Mouse (Mus musculus): ENCODE data around the gene Ubap1. TPM values are rescaled to one million over a fixed set of nuclear protein-coding genes. Genes with fewer than 3 reads are reported as not detected.

Ubap1 gene
- polyA plus RNA-seq, 2 experiments, result 16.9 to 21.4 TPM

DNA sequence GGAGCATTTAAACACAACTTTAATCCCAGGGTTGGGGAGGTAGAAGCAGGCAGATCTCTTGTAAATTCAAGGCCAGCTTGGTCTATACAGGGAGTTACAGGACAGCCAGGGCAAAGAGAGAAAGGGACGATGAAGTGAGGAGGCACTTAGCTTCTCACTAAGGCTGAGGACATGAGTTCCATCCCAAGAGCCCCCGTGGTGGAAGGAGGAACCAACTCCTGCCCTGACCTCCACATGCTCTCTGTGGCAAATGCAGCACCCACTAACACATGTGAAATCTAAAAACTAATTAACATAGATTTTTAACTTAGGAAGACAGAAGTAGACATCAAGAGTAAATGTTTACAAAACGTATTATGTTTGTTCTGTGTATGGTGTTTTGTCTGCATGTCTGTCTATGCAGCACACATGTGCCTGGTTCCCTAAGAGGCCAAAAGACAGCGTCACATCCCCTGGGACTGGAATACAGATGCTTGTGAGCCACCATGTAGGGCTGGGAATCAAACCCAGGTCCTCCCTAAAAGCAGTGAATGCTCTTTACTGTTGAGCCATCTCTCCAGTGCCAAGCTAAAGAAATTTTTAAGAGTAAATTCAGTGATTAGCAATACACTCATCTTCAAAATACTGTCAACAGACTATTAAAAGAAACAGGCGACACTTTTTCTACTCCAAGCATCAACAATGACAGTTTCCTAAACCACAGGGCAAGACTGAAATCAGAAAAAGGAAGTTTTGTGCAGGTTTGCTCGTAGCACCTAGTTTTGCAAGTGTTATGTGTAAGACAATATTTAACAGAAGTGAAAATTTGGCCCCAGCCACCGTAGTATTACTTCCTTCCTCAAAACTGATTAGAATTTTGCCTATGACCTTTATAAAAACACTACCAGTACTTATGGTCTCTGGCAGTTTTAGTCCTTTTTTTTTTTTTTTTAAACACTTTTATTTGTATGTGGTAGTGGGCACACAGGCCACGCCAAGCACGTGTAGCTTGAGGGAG, 37.9 kb upstream of the Ubap1 start:
- 61% methylated on average over 9 of the region's 9 CpGs for WGBS (ENCODE audit: insufficient replicate concordance)
- H3K27me3 ChIP-seq (ENCODE audit: control insufficient read depth, insufficient read depth, low read length), result no peaks in the 10 kb centered on the region
- 0 out of 2 replicates have a peak overlapping the region, but pooled peaks have one; percentile 5 for H3K9ac ChIP-seq (replicated peaks)
- DNase-seq (ENCODE audit: low read depth in 3 of 3, low spot score in 3 of 3), result no peak
- no peak for ATAC-seq (ENCODE audit: insufficient read depth)
- peak overlapping the region in 1 of 2 experiments; percentile 20; a peak in 1 of 4 replicates for H3K4me3 ChIP-seq (ENCODE audit: insufficient read depth in 1 of 2, low read depth in 2 of 2, low read length in 2 of 2)
- H3K4me1 ChIP-seq (replicated peaks; ENCODE audit: control insufficient read depth in 2 of 2, insufficient read depth in 2 of 2, low read length in 1 of 2), result peaks cover 20 to 27% of the 10 kb centered on the region in 2 experiments
- no peak overlapping the region for H3K27ac ChIP-seq
- H3K36me3 ChIP-seq (replicated peaks; ENCODE audit: control insufficient read depth, insufficient read depth, low read depth), result peaks cover 62% of the 10 kb centered on the region
- no peak for TF ChIP-seq CTCF (IDR thresholded peaks at IDR 0.05; ENCODE audit: low read depth)
- no peak for TF ChIP-seq EP300 (IDR thresholded peaks at IDR 0.05; ENCODE audit: low read depth)
- H3K9me3 ChIP-seq (ENCODE audit: control insufficient read depth, low read length), result no peaks in the 10 kb centered on the region
- H3K4me2 ChIP-seq (ENCODE audit: low read depth), result peak overlapping the region; percentile 29

DNA sequence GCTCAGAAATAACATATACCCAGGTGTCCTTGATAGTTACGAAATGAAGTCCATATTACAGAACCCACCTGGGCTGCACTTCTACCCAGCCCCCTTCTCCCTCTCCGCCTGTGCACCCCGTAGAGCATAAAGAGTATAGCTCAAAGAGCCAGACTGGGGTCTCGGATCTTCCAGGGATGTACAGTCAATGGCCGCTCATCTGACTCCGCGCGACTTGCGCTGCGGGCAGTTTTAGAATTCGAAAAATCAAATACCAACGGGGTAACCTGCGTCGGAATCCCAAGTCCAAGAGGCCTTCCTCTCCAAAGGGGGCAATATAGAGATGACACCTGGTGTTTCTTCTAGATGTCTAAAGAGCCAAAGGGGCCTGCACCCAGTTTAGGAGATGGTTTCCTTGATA, 35.1 kb upstream of the Ubap1 start:
- Histone ChIP-seq H3K4me2 (ENCODE audit: low read depth) (peak overlapping the region; percentile 90), H3K9ac (replicated peaks) (peak overlapping the region; percentile 99), H3K9me3 (ENCODE audit: control insufficient read depth, low read length) (no peaks in the 10 kb centered on the region), H3K36me3 (replicated peaks; ENCODE audit: control insufficient read depth, insufficient read depth, low read depth) (peaks cover 43% of the 10 kb centered on the region), H3K27me3 (ENCODE audit: control insufficient read depth, insufficient read depth, low read length) (no peaks in the 10 kb centered on the region), H3K27ac (peak overlapping the region; percentile 94), H3K4me3 (ENCODE audit: insufficient read depth in 1 of 2, low read depth in 2 of 2, low read length in 2 of 2) (peak overlapping the region; percentile 72 to 92), H3K4me1 (replicated peaks; ENCODE audit: control insufficient read depth in 2 of 2, insufficient read depth in 2 of 2, low read length in 1 of 2) (peaks cover 22 to 24% of the 10 kb centered on the region in 2 experiments)
- DNase-seq (ENCODE audit: low read depth in 3 of 3, low spot score in 3 of 3), result no peak
- TF ChIP-seq CTCF (IDR thresholded peaks at IDR 0.05; ENCODE audit: low read depth) (no peak), EP300 (IDR thresholded peaks at IDR 0.05; ENCODE audit: low read depth) (no peak)
- 18% methylated on average over 14 of the region's 14 CpGs for WGBS (ENCODE audit: insufficient replicate concordance)
- peak; percentile 0; the same call in 1 of the 2 replicates for ATAC-seq (ENCODE audit: insufficient read depth)

DNA sequence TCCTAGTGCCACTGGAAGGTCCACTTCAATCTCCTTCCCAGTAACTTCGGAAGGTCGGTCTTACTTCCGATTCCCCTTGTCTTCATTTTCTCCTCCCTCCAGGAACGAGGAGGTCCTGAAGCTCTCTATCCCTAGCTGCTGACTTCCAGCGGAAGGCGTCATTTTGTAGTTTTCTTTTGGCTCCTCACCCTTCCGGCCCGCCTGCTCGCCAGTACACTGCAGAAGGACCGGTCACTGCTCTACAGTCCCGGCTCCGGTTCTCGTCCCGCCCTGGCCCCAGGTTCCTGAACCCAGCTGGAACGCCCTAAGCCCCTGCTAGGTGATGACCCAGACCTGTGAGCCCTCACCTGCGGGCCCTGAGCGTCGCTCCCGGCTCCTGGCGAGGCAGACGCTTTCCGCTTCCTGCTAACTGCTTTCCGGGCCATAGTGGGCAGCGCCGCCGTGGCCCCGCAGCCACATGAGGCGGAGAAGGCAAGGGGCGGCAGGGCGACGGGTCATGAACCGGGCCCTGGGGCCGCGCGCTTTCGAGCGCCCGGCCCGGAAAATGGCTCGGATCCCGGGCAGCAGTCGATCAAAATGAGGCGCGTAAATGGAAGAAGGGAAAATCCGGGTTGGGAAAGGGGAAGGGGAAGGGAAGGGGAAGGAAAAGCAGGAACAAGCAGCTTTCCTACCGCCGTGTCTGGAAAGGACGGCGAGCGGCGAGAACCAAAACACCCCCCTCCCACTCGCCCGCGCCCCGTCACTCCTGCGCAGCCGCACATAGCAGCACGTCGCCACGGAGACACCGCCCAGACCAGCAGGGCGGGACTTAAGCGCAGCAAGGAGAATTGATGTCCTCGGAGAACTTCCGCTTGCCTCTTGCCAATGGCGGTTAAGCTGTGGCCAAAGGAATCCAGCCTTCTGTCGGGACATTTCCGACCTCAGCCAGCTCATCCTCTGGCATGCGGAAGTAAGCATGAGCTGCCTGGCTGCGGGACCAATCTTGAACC, 34.4 kb upstream of the Ubap1 start, which contains the start of gene Dcaf12:
Dcaf12 (minus strand) TSS at position 749 of the 989 bp plus-strand sequence.
- Histone ChIP-seq H3K4me1 (replicated peaks; ENCODE audit: control insufficient read depth in 2 of 2, insufficient read depth in 2 of 2, low read length in 1 of 2) (peaks cover 22 to 24% of the 10 kb centered on the region in 2 experiments), H3K9me3 (ENCODE audit: control insufficient read depth, low read length) (no peaks in the 10 kb centered on the region), H3K9ac (replicated peaks) (peak within 1 kb of the TSS; percentile 99), H3K36me3 (replicated peaks; ENCODE audit: control insufficient read depth, insufficient read depth, low read depth) (peaks cover 39% of the 10 kb centered on the region), H3K27ac (peak within 1 kb of the TSS; percentile 94), H3K27me3 (ENCODE audit: control insufficient read depth, insufficient read depth, low read length) (no peaks in the 10 kb centered on the region), H3K4me3 (ENCODE audit: insufficient read depth in 1 of 2, low read depth in 2 of 2, low read length in 2 of 2) (peak within 1 kb of the TSS; percentile 72 to 92), H3K4me2 (ENCODE audit: low read depth) (peak within 1 kb of the TSS; percentile 90)
- ATAC-seq (ENCODE audit: insufficient read depth) (peak; percentile 92), DNase-seq (ENCODE audit: low read depth in 3 of 3, low spot score in 3 of 3) (peak; percentile 83 to 89 (median 89))
- TF ChIP-seq CTCF (IDR thresholded peaks at IDR 0.05; ENCODE audit: low read depth) (no peak), EP300 (IDR thresholded peaks at IDR 0.05; ENCODE audit: low read depth) (peak; percentile 25; the same call in 1 of the 2 replicates)
- WGBS (ENCODE audit: insufficient replicate concordance), result under 1% methylated on average over 70 of the region's 70 CpGs

DNA sequence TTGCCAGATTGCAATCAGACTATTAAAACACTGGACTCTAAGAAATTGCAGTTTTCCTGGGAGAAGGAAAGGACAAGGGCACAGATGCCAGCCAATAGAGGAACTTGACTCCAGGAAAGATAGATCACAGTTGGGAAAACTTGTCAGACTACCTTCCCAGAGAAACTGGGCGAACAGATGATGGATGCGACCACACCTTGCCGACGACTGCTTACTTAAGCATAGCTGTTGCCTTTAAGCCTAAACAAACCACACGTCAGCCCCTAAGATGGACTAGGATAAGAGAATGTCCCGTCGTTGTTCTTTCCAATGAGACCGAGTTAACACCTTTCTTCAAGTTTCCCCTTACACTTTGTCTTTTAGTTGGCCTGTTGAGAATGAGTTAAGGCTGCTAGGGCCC, 33.6 kb upstream of the Ubap1 start:
- no peak for DNase-seq (ENCODE audit: low read depth in 3 of 3, low spot score in 3 of 3)
- H3K4me2 ChIP-seq (ENCODE audit: low read depth), result peak overlapping the region; percentile 90
- H3K9me3 ChIP-seq (ENCODE audit: control insufficient read depth, low read length), result no peaks in the 10 kb centered on the region
- no peak for ATAC-seq (ENCODE audit: insufficient read depth)
- WGBS (ENCODE audit: insufficient replicate concordance), result 43% methylated on average over 8 of the region's 8 CpGs
- H3K9ac ChIP-seq (replicated peaks), result peak overlapping the region; percentile 55
- peak overlapping the region; percentile 49 for H3K27ac ChIP-seq
- no peak for TF ChIP-seq CTCF (IDR thresholded peaks at IDR 0.05; ENCODE audit: low read depth)
- TF ChIP-seq EP300 (IDR thresholded peaks at IDR 0.05; ENCODE audit: low read depth), result no peak
- peak overlapping the region; percentile 63 to 92 for H3K4me3 ChIP-seq (ENCODE audit: insufficient read depth in 1 of 2, low read depth in 2 of 2, low read length in 2 of 2)
- peaks cover 22 to 24% of the 10 kb centered on the region in 2 experiments for H3K4me1 ChIP-seq (replicated peaks; ENCODE audit: control insufficient read depth in 2 of 2, insufficient read depth in 2 of 2, low read length in 1 of 2)
- peaks cover 32% of the 10 kb centered on the region for H3K36me3 ChIP-seq (replicated peaks; ENCODE audit: control insufficient read depth, insufficient read depth, low read depth)
- no peaks in the 10 kb centered on the region for H3K27me3 ChIP-seq (ENCODE audit: control insufficient read depth, insufficient read depth, low read length)

All from liver, embryonic 14.5 days (tissue).